Mouse (Mus musculus): ENCODE measurements at regions not wholly inside any gene's neighbourhood (a gene's known extent, or its start where the extent isn't known, plus 50 kb on each side); places are given as distances from the start of the nearest gene placed in this dataset.

DNA sequence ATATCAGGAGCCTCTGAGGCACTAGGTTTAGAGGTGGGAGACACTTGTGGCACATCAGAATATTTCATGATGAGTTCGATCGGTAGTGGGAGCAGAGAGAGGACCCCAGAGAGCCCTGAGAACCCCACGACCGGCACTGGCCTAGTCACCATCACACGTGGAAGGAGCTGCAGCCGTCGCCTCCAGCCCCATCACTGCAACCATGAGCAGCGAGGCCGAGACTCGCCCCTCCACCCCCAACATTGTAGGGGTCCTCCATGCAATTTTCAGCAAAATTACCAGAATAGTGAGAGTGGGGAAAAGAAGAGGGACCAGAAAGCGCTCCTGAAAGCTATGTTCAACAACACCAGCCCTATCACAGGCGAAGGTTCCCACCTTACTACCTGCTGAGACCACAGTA is 297.0 kb downstream of the Edem1 start:
- no peaks in the 10 kb centered on the region for H3K4me1 ChIP-seq
- no peak for ATAC-seq (replicated peaks)
- no peaks in the 10 kb centered on the region for H3K36me3 ChIP-seq (replicated peaks)
- H3K9me3 ChIP-seq: no peaks in the 10 kb centered on the region
- H3K4me3 ChIP-seq: no peak overlapping the region
- no peak overlapping the region for H3K27ac ChIP-seq
- no peak overlapping the region for H3K4me2 ChIP-seq
- WGBS: 95% methylated on average over 12 of the region's 12 CpGs
- H3K27me3 ChIP-seq (replicated peaks): no peaks in the 10 kb centered on the region
- no peak overlapping the region for H3K9ac ChIP-seq

DNA sequence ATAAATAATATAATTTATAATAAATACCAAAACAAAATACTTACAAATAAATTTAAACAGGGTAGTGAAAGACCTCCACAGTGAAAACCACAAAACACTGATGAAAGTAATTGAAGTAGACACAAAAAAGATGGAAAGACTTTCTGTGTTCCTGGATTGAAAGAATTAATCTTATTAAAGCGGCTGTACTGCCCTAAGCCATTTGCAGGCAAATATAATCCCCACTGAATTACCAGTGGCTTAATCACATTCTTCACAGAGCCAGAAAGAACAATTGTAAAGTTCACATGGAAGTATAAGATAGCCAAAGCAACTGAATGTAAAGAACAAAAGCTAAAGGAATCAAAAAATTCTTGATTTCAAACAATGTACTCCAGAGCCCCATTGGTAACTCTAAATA is 298.8 kb downstream of the Edem1 start:
- H3K36me3 ChIP-seq (replicated peaks): no peaks in the 10 kb centered on the region
- H3K27ac ChIP-seq: no peak overlapping the region
- no peak for ATAC-seq (replicated peaks)
- no peaks in the 10 kb centered on the region for H3K4me1 ChIP-seq
- H3K27me3 ChIP-seq (replicated peaks): no peaks in the 10 kb centered on the region
- no peak overlapping the region for H3K4me2 ChIP-seq
- no peak overlapping the region for H3K9ac ChIP-seq
- 30% methylated on average over 1 of the region's 1 CpGs for WGBS
- no peak overlapping the region for H3K4me3 ChIP-seq
- H3K9me3 ChIP-seq: no peaks in the 10 kb centered on the region

GRCm38 (mm10) chr6:109146111-109146510 is 317.7 kb downstream of the Edem1 start:
- Histone ChIP-seq H3K27me3 (replicated peaks) (no peaks in the 10 kb centered on the region), H3K4me1 (peaks cover 8% of the 10 kb centered on the region; the same call in 1 of the 2 replicates), H3K4me2 (no peak overlapping the region), H3K36me3 (replicated peaks) (no peaks in the 10 kb centered on the region), H3K9me3 (no peaks in the 10 kb centered on the region), H3K4me3 (no peak overlapping the region), H3K9ac (no peak overlapping the region), H3K27ac (no peak overlapping the region)
- no peak for ATAC-seq (replicated peaks)
- 76% methylated on average over 5 of the region's 5 CpGs for WGBS

GRCm38 (mm10) chr6:109149043-109149442 is 320.6 kb downstream of the Edem1 start:
- Histone ChIP-seq H3K4me3 (no peak overlapping the region), H3K27ac (no peak overlapping the region), H3K4me2 (no peak overlapping the region), H3K4me1 (peaks cover 10% of the 10 kb centered on the region; the same call in 1 of the 2 replicates), H3K36me3 (replicated peaks) (no peaks in the 10 kb centered on the region), H3K9me3 (no peaks in the 10 kb centered on the region), H3K9ac (no peak overlapping the region), H3K27me3 (replicated peaks) (no peaks in the 10 kb centered on the region)
- WGBS: 80% methylated on average over 8 of the region's 8 CpGs
- no peak for ATAC-seq (replicated peaks)

- no peaks in the 10 kb centered on the region for H3K9me3 ChIP-seq
- H3K27me3 ChIP-seq (replicated peaks): no peaks in the 10 kb centered on the region
- 48% methylated on average over 22 of the region's 22 CpGs for WGBS
- H3K9ac ChIP-seq: no peak overlapping the region
- H3K36me3 ChIP-seq (replicated peaks): no peaks in the 10 kb centered on the region
- H3K27ac ChIP-seq: peak overlapping the region; percentile 61
- peaks cover 10% of the 10 kb centered on the region; the same call in 1 of the 2 replicates for H3K4me1 ChIP-seq
- H3K4me2 ChIP-seq: peak overlapping the region; percentile 24; the same call in 1 of the 2 replicates
- ATAC-seq (replicated peaks): peak; percentile 93
- H3K4me3 ChIP-seq: no peak overlapping the region
Observed at GRCm38 (mm10) chr6:109150023-109150911, 321.8 kb downstream of the Edem1 start.

- Histone ChIP-seq H3K27ac (peak overlapping the region; percentile 61), H3K4me2 (0 out of 2 replicates have a peak overlapping the region, but pooled peaks have one; percentile 24), H3K9me3 (no peaks in the 10 kb centered on the region), H3K36me3 (replicated peaks) (no peaks in the 10 kb centered on the region), H3K27me3 (replicated peaks) (no peaks in the 10 kb centered on the region), H3K9ac (no peak overlapping the region), H3K4me1 (peaks cover 10% of the 10 kb centered on the region; the same call in 1 of the 2 replicates), H3K4me3 (no peak overlapping the region)
- 52% methylated on average over 9 of the region's 9 CpGs for WGBS
- peak; percentile 2; the same call in 1 of the 2 replicates for ATAC-seq (replicated peaks)
Observed at GRCm38 (mm10) chr6:109150912-109151256, 322.4 kb downstream of the Edem1 start.

DNA sequence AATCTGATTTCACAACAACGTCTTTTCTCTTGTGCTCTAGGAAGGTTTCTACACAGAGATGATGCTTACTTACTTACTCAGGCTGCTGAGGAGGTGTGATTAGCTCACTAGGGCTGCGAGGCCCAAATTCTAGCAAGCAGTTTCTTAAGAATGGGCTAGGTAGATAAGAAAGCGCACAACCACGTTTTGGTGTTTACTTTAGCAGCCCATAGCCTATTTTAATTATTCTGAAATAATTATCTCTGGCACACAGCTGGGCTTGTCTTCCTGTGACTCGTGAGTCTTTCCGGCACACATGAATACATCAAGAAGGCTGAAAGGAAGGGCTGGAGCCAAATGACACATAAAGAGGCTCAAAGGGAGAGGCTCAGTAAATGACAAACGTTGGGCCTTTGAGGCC is 325.2 kb downstream of the Edem1 start:
- Histone ChIP-seq H3K27me3 (replicated peaks) (no peaks in the 10 kb centered on the region), H3K4me2 (no peak overlapping the region), H3K9me3 (no peaks in the 10 kb centered on the region), H3K4me1 (peaks cover 10% of the 10 kb centered on the region; the same call in 1 of the 2 replicates), H3K9ac (no peak overlapping the region), H3K27ac (no peak overlapping the region), H3K4me3 (no peak overlapping the region), H3K36me3 (replicated peaks) (no peaks in the 10 kb centered on the region)
- no peak for ATAC-seq (replicated peaks)
- 41% methylated on average over 7 of the region's 7 CpGs for WGBS

- Histone ChIP-seq H3K27ac (no peak overlapping the region), H3K27me3 (replicated peaks) (no peaks in the 10 kb centered on the region), H3K36me3 (replicated peaks) (no peaks in the 10 kb centered on the region), H3K9ac (no peak overlapping the region), H3K4me2 (no peak overlapping the region), H3K4me1 (no peaks in the 10 kb centered on the region), H3K9me3 (no peaks in the 10 kb centered on the region), H3K4me3 (no peak overlapping the region)
- no peak for ATAC-seq (replicated peaks)
- 89% methylated on average over 7 of the region's 7 CpGs for WGBS
Observed at GRCm38 (mm10) chr6:109159561-109159960, 331.1 kb downstream of the Edem1 start.

DNA sequence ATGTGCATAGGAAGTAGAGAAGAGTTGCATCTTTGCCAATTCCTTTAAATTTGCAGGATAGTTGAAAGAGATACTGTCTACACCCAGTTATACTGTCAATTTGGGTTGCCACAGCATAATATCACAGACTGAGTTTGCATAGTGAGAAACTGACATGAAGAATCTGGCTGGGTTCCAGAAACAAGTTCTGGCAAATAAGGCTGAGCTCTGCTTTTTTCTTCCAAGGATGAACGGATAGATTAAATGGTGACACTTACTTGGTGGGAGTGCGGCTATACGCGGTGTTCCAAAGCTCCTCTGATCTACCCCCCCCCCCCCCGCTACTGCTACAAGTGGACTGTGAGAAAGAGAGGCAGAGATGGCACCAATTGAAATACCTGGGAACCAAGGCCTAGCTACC is 339.0 kb downstream of the Edem1 start:
- H3K9me3 ChIP-seq: no peaks in the 10 kb centered on the region
- no peaks in the 10 kb centered on the region for H3K36me3 ChIP-seq (replicated peaks)
- H3K9ac ChIP-seq: no peak overlapping the region
- H3K4me2 ChIP-seq: no peak overlapping the region
- no peak overlapping the region for H3K27ac ChIP-seq
- no peak overlapping the region for H3K4me3 ChIP-seq
- no peak for ATAC-seq (replicated peaks)
- 76% methylated on average over 5 of the region's 5 CpGs for WGBS
- H3K4me1 ChIP-seq: no peaks in the 10 kb centered on the region; the same call in 1 of the 2 replicates
- H3K27me3 ChIP-seq (replicated peaks): no peaks in the 10 kb centered on the region

- Histone ChIP-seq H3K9me3 (no peaks in the 10 kb centered on the region), H3K4me1 (no peaks in the 10 kb centered on the region; the same call in 1 of the 2 replicates), H3K36me3 (replicated peaks) (no peaks in the 10 kb centered on the region), H3K4me2 (no peak overlapping the region), H3K27me3 (replicated peaks) (no peaks in the 10 kb centered on the region), H3K27ac (no peak overlapping the region), H3K4me3 (no peak overlapping the region), H3K9ac (no peak overlapping the region)
- 0 out of 2 replicates have a peak, but pooled peaks have one; percentile 48 for ATAC-seq (replicated peaks)
- WGBS: 57% methylated on average over 6 of the region's 6 CpGs
Observed at GRCm38 (mm10) chr6:109172104-109172850, 343.8 kb downstream of the Edem1 start.

DNA sequence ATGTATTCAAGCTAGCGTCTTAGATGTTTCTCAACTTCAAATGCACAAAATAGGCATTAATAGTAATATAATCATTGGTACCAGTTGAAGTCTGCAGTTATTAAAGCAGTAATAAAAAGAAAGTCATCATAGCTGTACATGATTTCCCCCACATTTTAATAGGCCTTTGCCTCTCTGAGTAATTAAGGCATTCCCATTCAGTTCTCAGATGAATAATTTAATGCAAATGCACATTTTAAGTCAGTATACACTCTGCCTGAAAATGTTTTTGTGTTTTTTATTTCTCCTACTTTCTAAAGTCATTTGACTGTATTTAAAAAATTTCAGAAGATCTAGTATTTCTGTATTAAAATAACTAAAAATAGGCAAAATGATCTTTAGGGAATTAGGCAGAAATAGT is 344.6 kb downstream of the Edem1 start:
- ATAC-seq (replicated peaks): no peak
- H3K36me3 ChIP-seq (replicated peaks): no peaks in the 10 kb centered on the region
- no peak overlapping the region for H3K4me3 ChIP-seq
- H3K27ac ChIP-seq: no peak overlapping the region
- H3K4me1 ChIP-seq: no peaks in the 10 kb centered on the region; the same call in 1 of the 2 replicates
- H3K9me3 ChIP-seq: no peaks in the 10 kb centered on the region
- no peak overlapping the region for H3K4me2 ChIP-seq
- 60% methylated on average over 1 of the region's 1 CpGs for WGBS
- no peak overlapping the region for H3K9ac ChIP-seq
- H3K27me3 ChIP-seq (replicated peaks): no peaks in the 10 kb centered on the region

- WGBS: 80% methylated on average over 3 of the region's 3 CpGs
- no peaks in the 10 kb centered on the region; the same call in 1 of the 2 replicates for H3K4me1 ChIP-seq
- no peak for ATAC-seq (replicated peaks)
- no peaks in the 10 kb centered on the region for H3K9me3 ChIP-seq
- H3K27ac ChIP-seq: no peak overlapping the region
- no peak overlapping the region for H3K4me3 ChIP-seq
- no peaks in the 10 kb centered on the region for H3K36me3 ChIP-seq (replicated peaks)
- no peak overlapping the region for H3K4me2 ChIP-seq
- H3K9ac ChIP-seq: no peak overlapping the region
- H3K27me3 ChIP-seq (replicated peaks): no peaks in the 10 kb centered on the region
Observed at GRCm38 (mm10) chr6:109176876-109177275, 348.4 kb downstream of the Edem1 start.

Data from midbrain, embryonic 15.5 days (tissue).